Mouse (Mus musculus) MEL (cell line): ENCODE measurements at regions not wholly inside any gene's neighbourhood (a gene's known extent, or its start where the extent isn't known, plus 50 kb on each side); places are given as distances from the start of the nearest gene placed in this dataset.

Experiments
- DNase-seq: peaks from one replicate; pipeline ENCODE4 v3.0.0; 2011; ENCODE audit warnings: low read depth, low spot score
- H3K27ac ChIP-seq: 2 replicates; pipeline ENCODE4 v1.5.1; 2012; ENCODE audit warnings: low read depth, mild to moderate bottlenecking, control low read depth, low read length, moderate library complexity; ENCODE audit not compliant: control insufficient read depth
- H3K27me3 ChIP-seq, 2 experiments: fragments of 150-350 bp in 1 of 2; sonication (generic) in 1 of 2; 2 replicates each; pipeline ENCODE4 v1.6.1; 2012; ENCODE audit warnings: low read length in 2 of 2, mild to moderate bottlenecking in 2 of 2, improper control_type of control experiment in 1 of 2, moderate library complexity in 1 of 2; ENCODE audit not compliant: insufficient read depth in 2 of 2, control insufficient read depth in 1 of 2
- H3K36me3 ChIP-seq, 2 experiments: 2 replicates each; pipeline ENCODE4 v1.6.1; 2012 to 2014; ENCODE audit warnings: low read length in 2 of 2, improper control_type of control experiment in 1 of 2, inconsistent platforms in 1 of 2, mild to moderate bottlenecking in 1 of 2; ENCODE audit not compliant: insufficient read depth in 2 of 2, control insufficient read depth in 1 of 2
- H3K4me1 ChIP-seq, 2 experiments: fragments of 150-350 bp in 1 of 2; sonication (generic) in 1 of 2; 2 replicates each; pipeline ENCODE4 v1.6.1; 2012; ENCODE audit warnings: low read length in 2 of 2, improper control_type of control experiment in 1 of 2, mild to moderate bottlenecking in 1 of 2; ENCODE audit not compliant: insufficient read depth in 2 of 2, control insufficient read depth in 1 of 2
- H3K4me3 ChIP-seq, 2 experiments: fragments of 150-350 bp in 1 of 2; sonication (generic) in 1 of 2; 2 replicates each; pipeline ENCODE4 v1.5.1; 2012; ENCODE audit warnings: low read depth in 2 of 2, low read length in 2 of 2, mild to moderate bottlenecking in 2 of 2, moderate library complexity in 2 of 2, control low read depth in 1 of 2, improper control_type of control experiment in 1 of 2; ENCODE audit not compliant: control insufficient read depth in 1 of 2, insufficient read depth in 1 of 2
- H3K79me2 ChIP-seq: 2 replicates; pipeline ENCODE4 v1.6.1; 2012; ENCODE audit warnings: mild to moderate bottlenecking, low read length, moderate library complexity; ENCODE audit not compliant: control insufficient read depth, poor library complexity, insufficient read depth
- H3K9ac ChIP-seq: 2 replicates; pipeline ENCODE4 v1.6.1; 2012; ENCODE audit warnings: low read depth, mild to moderate bottlenecking, control low read depth, low read length, moderate library complexity; ENCODE audit not compliant: control insufficient read depth, poor library complexity, severe bottlenecking
- H3K9me3 ChIP-seq: fragments of 150-350 bp; sonication (generic); replicated peaks from 2 replicates; pipeline ENCODE4 v1.6.1; 2012; ENCODE audit warnings: mild to moderate bottlenecking, low read length, improper control_type of control experiment, moderate library complexity; ENCODE audit not compliant: insufficient read depth
- CHD1 ChIP-seq: IDR thresholded peaks from 2 replicates; pipeline ENCODE4 v1.6.1; 2012; ENCODE audit warnings: low read depth, mild to moderate bottlenecking, inconsistent platforms, low read length, improper control_type of control experiment
- CHD2 ChIP-seq: IDR thresholded peaks from 2 replicates; pipeline ENCODE4 v1.6.1; 2011; ENCODE audit warnings: low read length, improper control_type of control experiment
- CTCF ChIP-seq, 3 experiments: IDR thresholded peaks in 2 of 3; conservative IDR thresholded peaks in 1 of 3; 2 replicates each; pipeline ENCODE4 v1.5.1; 2011 to 2012; ENCODE audit warnings: low read length in 3 of 3, low read depth in 2 of 3, mild to moderate bottlenecking in 2 of 3, improper control_type of control experiment in 1 of 3, inconsistent platforms in 1 of 3, mixed read lengths in 1 of 3, moderate library complexity in 1 of 3; ENCODE audit not compliant: control insufficient read depth in 1 of 3, insufficient read depth in 1 of 3, poor library complexity in 1 of 3, severe bottlenecking in 1 of 3
- E2F4 ChIP-seq: IDR thresholded peaks from 2 replicates; pipeline ENCODE4 v1.6.1; 2011; ENCODE audit warnings: low read depth, low read length, improper control_type of control experiment, borderline replicate concordance
- ELF1 ChIP-seq: IDR thresholded peaks from 2 replicates; pipeline ENCODE4 v1.6.1; 2014; ENCODE audit warnings: low read depth, mild to moderate bottlenecking, inconsistent platforms, low read length, improper control_type of control experiment, moderate library complexity
- GABPA ChIP-seq: IDR thresholded peaks from 2 replicates; pipeline ENCODE4 v1.6.1; 2012; ENCODE audit warnings: low read depth, mild to moderate bottlenecking, inconsistent platforms, low read length, improper control_type of control experiment, moderate library complexity
- GATA1 ChIP-seq: IDR thresholded peaks from 2 replicates; pipeline ENCODE4 v1.6.1; 2011; ENCODE audit warnings: low read depth, low read length, improper control_type of control experiment
- MAFK ChIP-seq: IDR thresholded peaks from 2 replicates; pipeline ENCODE4 v1.6.1; 2011; ENCODE audit warnings: low read depth, mild to moderate bottlenecking, low read length, improper control_type of control experiment, borderline replicate concordance
- MEF2A ChIP-seq: IDR thresholded peaks from 2 replicates; pipeline ENCODE4 v1.6.1; 2014; ENCODE audit warnings: low read depth, mild to moderate bottlenecking, inconsistent platforms, low read length, improper control_type of control experiment; ENCODE audit not compliant: poor library complexity, insufficient replicate concordance, severe bottlenecking; ENCODE audit errors: extremely low read depth
- MXI1 ChIP-seq: IDR thresholded peaks from 2 replicates; pipeline ENCODE4 v1.6.1; 2011; ENCODE audit warnings: mild to moderate bottlenecking, low read depth, low read length, improper control_type of control experiment
- MYB ChIP-seq: IDR thresholded peaks from 2 replicates; pipeline ENCODE4 v1.6.1; 2011; ENCODE audit warnings: mild to moderate bottlenecking, low read depth, low read length, improper control_type of control experiment
- MYC ChIP-seq: IDR thresholded peaks from 2 replicates; pipeline ENCODE4 v1.6.1; 2011; ENCODE audit warnings: low read depth, mild to moderate bottlenecking, low read length, improper control_type of control experiment, moderate library complexity
- NELFE ChIP-seq: IDR thresholded peaks from 2 replicates; pipeline ENCODE4 v1.6.1; 2011; ENCODE audit warnings: low read depth, low read length, improper control_type of control experiment
- NRF1 ChIP-seq: IDR thresholded peaks from 2 replicates; pipeline ENCODE4 v1.6.1; 2014; ENCODE audit warnings: low read depth, mild to moderate bottlenecking, inconsistent platforms, low read length, improper control_type of control experiment, moderate library complexity; ENCODE audit not compliant: poor library complexity, insufficient read depth, severe bottlenecking
- POLR2A ChIP-seq, 2 experiments: IDR thresholded peaks; 2 replicates each; pipeline ENCODE4 v1.6.1; 2011 to 2012; ENCODE audit warnings: low read length in 2 of 2, mild to moderate bottlenecking in 2 of 2, control low read depth in 1 of 2, improper control_type of control experiment in 1 of 2, low read depth in 1 of 2, moderate library complexity in 1 of 2; ENCODE audit not compliant: control insufficient read depth in 1 of 2, insufficient read depth in 1 of 2, poor library complexity in 1 of 2
- POLR2AphosphoS2 ChIP-seq: IDR thresholded peaks from 2 replicates; pipeline ENCODE4 v1.6.1; 2011; ENCODE audit warnings: low read length, improper control_type of control experiment
- RCOR1 ChIP-seq: IDR thresholded peaks from 2 replicates; pipeline ENCODE4 v1.6.1; 2012; ENCODE audit warnings: low read depth, mild to moderate bottlenecking, inconsistent platforms, low read length, improper control_type of control experiment
- SMC3 ChIP-seq: IDR thresholded peaks from 2 replicates; pipeline ENCODE4 v1.6.1; 2011; ENCODE audit warnings: low read depth, low read length, improper control_type of control experiment
- TBP ChIP-seq: IDR thresholded peaks from 2 replicates; pipeline ENCODE4 v1.8.0; 2011; ENCODE audit warnings: low read depth, low read length, improper control_type of control experiment
- UBTF ChIP-seq: IDR thresholded peaks from 2 replicates; pipeline ENCODE4 v1.6.1; 2012; ENCODE audit warnings: low read depth, mild to moderate bottlenecking, inconsistent platforms, low read length, improper control_type of control experiment, moderate library complexity, borderline replicate concordance; ENCODE audit not compliant: insufficient read depth
- USF1 ChIP-seq: IDR thresholded peaks from 2 replicates; pipeline ENCODE4 v1.6.1; 2014; ENCODE audit warnings: low read depth, mild to moderate bottlenecking, inconsistent platforms, low read length, improper control_type of control experiment, moderate library complexity
- USF2 ChIP-seq, 2 experiments: IDR thresholded peaks; 2 replicates each; pipeline ENCODE4 v1.6.1; 2011 to 2012; ENCODE audit warnings: improper control_type of control experiment in 2 of 2, low read length in 2 of 2, borderline replicate concordance in 1 of 2, inconsistent platforms in 1 of 2, low read depth in 1 of 2, mild to moderate bottlenecking in 1 of 2; ENCODE audit not compliant: insufficient read depth in 1 of 2
- ZKSCAN1 ChIP-seq: IDR thresholded peaks from 2 replicates; pipeline ENCODE4 v1.6.1; 2012; ENCODE audit warnings: low read depth, mild to moderate bottlenecking, inconsistent platforms, low read length, improper control_type of control experiment, moderate library complexity
- ZMIZ1 ChIP-seq: IDR thresholded peaks from 2 replicates; pipeline ENCODE4 v1.6.1; 2012; ENCODE audit warnings: low read depth, mild to moderate bottlenecking, inconsistent platforms, low read length, improper control_type of control experiment, moderate library complexity
- ZNF384 ChIP-seq: IDR thresholded peaks from 2 replicates; pipeline ENCODE4 v1.6.1; 2012; ENCODE audit warnings: low read depth, mild to moderate bottlenecking, inconsistent platforms, low read length, improper control_type of control experiment

DNA sequence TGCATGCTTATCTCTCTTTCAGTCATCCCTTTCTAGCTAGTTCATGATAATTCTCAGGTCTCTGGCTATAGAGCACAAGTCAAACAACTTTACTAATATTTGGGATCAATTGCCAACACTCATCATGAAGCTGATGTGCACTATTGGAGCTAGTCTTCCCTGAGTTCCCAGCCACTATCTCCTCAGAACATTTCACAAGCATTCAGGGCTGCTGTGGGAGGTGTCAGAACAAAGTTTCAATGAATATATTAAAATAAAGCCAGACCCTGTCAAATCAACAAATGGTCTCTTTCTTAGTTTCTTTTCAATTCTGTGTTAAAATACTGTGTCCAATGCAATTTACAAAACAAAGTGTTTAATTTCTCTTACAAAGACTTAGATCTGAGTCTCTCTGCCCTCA, 364.8 kb downstream of the Rfpl4b start:
- TF ChIP-seq MYC (no peak), NRF1 (no peak), CTCF (IDR thresholded peaks at IDR 0.05 in 2 of 3, conservative IDR thresholded peaks at IDR 0.05 in 1 of 3; ENCODE audit: control insufficient read depth in 1 of 3, insufficient read depth in 1 of 3, low read depth in 2 of 3, low read length in 3 of 3, poor library complexity in 1 of 3, severe bottlenecking in 1 of 3) (no peak), ELF1 (no peak), SMC3 (no peak), CHD1 (no peak), RCOR1 (no peak), USF2 (IDR thresholded peaks at IDR 0.05; ENCODE audit: borderline replicate concordance in 1 of 2, insufficient read depth in 1 of 2, low read depth in 1 of 2, low read length in 2 of 2) (no peak), GABPA (no peak), MXI1 (no peak), POLR2AphosphoS2 (no peak)
- H3K9me3 ChIP-seq: no peaks in the 10 kb centered on the region
- no peaks in the 10 kb centered on the region for H3K4me1 ChIP-seq
- no peak for DNase-seq
- no peak overlapping the region for H3K4me3 ChIP-seq
- no peaks in the 10 kb centered on the region for H3K27me3 ChIP-seq
- no peaks in the 10 kb centered on the region for H3K36me3 ChIP-seq
- no peak overlapping the region for H3K9ac ChIP-seq
- H3K79me2 ChIP-seq: no peaks in the 10 kb centered on the region
- no peak overlapping the region for H3K27ac ChIP-seq

DNA sequence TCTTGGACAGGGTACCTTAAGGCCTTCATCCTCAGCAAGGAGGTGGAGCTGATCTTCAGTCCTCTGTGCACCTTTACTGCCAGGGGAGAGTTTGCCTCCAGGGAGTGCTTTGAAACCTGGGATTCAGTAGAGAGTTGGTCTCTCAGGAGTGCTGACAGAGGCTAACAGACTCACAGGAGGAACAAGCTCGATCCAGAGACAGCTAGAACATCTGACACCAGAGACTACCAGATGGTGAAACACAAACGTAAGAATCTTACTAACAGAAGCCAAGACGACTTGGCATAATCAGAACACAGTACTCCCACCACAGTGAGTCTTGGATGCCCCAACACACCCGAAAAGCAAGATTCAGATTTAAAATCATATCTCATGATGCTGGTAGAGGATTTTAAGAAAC, 372.3 kb downstream of the Rfpl4b start:
- no peak for TF ChIP-seq POLR2A (IDR thresholded peaks at IDR 0.05; ENCODE audit: control insufficient read depth in 1 of 2, insufficient read depth in 1 of 2, low read depth in 1 of 2, low read length in 2 of 2, poor library complexity in 1 of 2)
- TF ChIP-seq ZKSCAN1: no peak
- TF ChIP-seq USF1: no peak
- TF ChIP-seq E2F4: no peak
- TF ChIP-seq NELFE: no peak
- no peak for TF ChIP-seq UBTF
- TF ChIP-seq GATA1: no peak
- no peak for TF ChIP-seq MAFK
- no peak for TF ChIP-seq ZNF384
- no peak for TF ChIP-seq ZMIZ1
- no peak for TF ChIP-seq MEF2A
- no peak for TF ChIP-seq MYB
- no peak for TF ChIP-seq RCOR1
- no peak for TF ChIP-seq CHD2
- no peak for TF ChIP-seq TBP
- no peaks in the 10 kb centered on the region for H3K79me2 ChIP-seq
- H3K9ac ChIP-seq: no peak overlapping the region
- no peaks in the 10 kb centered on the region for H3K36me3 ChIP-seq
- H3K27me3 ChIP-seq: no peaks in the 10 kb centered on the region
- no peak overlapping the region for H3K27ac ChIP-seq
- H3K4me3 ChIP-seq: no peak overlapping the region
- H3K4me1 ChIP-seq: no peaks in the 10 kb centered on the region
- DNase-seq: no peak
- H3K9me3 ChIP-seq: no peaks in the 10 kb centered on the region
